8 mouse cellular contexts compared by ENCODE assay signal in the genomic region with DNA sequence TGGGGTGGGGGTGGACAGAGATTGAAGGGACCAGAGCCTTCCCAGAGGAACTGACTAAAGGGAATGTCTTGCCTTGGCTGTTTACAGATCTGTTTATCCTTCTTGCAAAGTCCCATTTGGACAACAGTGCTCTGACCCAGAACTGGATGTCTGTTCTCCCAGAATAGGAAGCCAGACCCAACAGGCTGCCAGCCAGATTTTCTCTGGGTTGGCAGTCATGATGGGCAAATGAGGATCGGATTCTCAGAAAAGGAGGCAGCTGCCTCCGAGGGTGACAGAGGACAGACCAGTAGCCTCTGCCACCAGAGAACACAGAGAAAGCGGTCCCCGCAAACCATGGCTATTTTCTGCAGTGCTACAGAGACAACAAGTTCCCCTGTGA. TPM values are rescaled to one million over a fixed set of nuclear protein-coding genes. Genes with fewer than 3 reads are reported as not detected.
DNase-seq lines count a peak whose midpoint lies in the region; ATAC-seq and TF ChIP-seq lines count a peak whose summit lies in the region.

No protein-coding gene starts in this region.

- DNase-seq in kidney, postnatal 4 days, result no peak
- peak; percentile 87 for DNase-seq in brain, adult 2 months (ENCODE audit: low read depth, low spot score)
- DNase-seq in liver, postnatal 0 days, result no peak
- DNase-seq in skeletal muscle tissue, adult 2 months (ENCODE audit: low read depth, low spot score), result peak; percentile 76
- no peak for DNase-seq in ovary, postnatal 10 days (ENCODE audit: low spot score)

- peak overlapping the region; percentile 69 for H3K9ac ChIP-seq in kidney, embryonic 15.5 days
- peak overlapping the region; percentile 35 for H3K9ac ChIP-seq in forebrain, embryonic 16.5 days (replicated peaks; ENCODE audit: low read depth, low read length)
- peak overlapping the region; percentile 56 for H3K9ac ChIP-seq in hindbrain, embryonic 16.5 days (ENCODE audit: low read depth, low read length)
- H3K9ac ChIP-seq in liver, postnatal 0 days (replicated peaks), result peak overlapping the region; percentile 61

- peak overlapping the region; percentile 65 for H3K4me3 ChIP-seq in kidney, embryonic 15.5 days (replicated peaks)
- H3K4me3 ChIP-seq in forebrain, embryonic 16.5 days (replicated peaks; ENCODE audit: low read length), result peak overlapping the region; percentile 22
- peak overlapping the region; percentile 41 for H3K4me3 ChIP-seq in hindbrain, embryonic 16.5 days (ENCODE audit: low read length)
- H3K4me3 ChIP-seq in liver, postnatal 0 days (ENCODE audit: low read depth, low read length), result peak overlapping the region; percentile 43

- no peak for TF ChIP-seq CTCF in liver, postnatal 0 days (IDR thresholded peaks at IDR 0.05; ENCODE audit: low read depth)

- no peak for TF ChIP-seq EP300 in liver, postnatal 0 days (IDR thresholded peaks at IDR 0.05; ENCODE audit: low read depth)

- 2% methylated on average over 4 of the region's 4 CpGs for WGBS in kidney, embryonic 15.5 days
- WGBS in forebrain, embryonic 16.5 days, result 4% methylated on average over 4 of the region's 4 CpGs
- WGBS in hindbrain, embryonic 16.5 days, result 7% methylated on average over 4 of the region's 4 CpGs
- WGBS in liver, postnatal 0 days (ENCODE audit: insufficient replicate concordance), result 31% methylated on average over 4 of the region's 4 CpGs

- H3K36me3 ChIP-seq in kidney, embryonic 15.5 days, result no peaks in the 10 kb centered on the region
- no peaks in the 10 kb centered on the region for H3K36me3 ChIP-seq in forebrain, embryonic 16.5 days (ENCODE audit: control insufficient read depth, insufficient read depth)
- no peaks in the 10 kb centered on the region for H3K36me3 ChIP-seq in hindbrain, embryonic 16.5 days (ENCODE audit: control insufficient read depth, insufficient read depth, low read length)
- H3K36me3 ChIP-seq in liver, postnatal 0 days (replicated peaks; ENCODE audit: insufficient read depth, low read length), result no peaks in the 10 kb centered on the region

- H3K9me3 ChIP-seq in kidney, embryonic 15.5 days (replicated peaks), result no peaks in the 10 kb centered on the region
- H3K9me3 ChIP-seq in forebrain, embryonic 16.5 days (ENCODE audit: control insufficient read depth, low read length), result no peaks in the 10 kb centered on the region
- H3K9me3 ChIP-seq in hindbrain, embryonic 16.5 days (ENCODE audit: control insufficient read depth, low read length), result no peaks in the 10 kb centered on the region
- no peaks in the 10 kb centered on the region for H3K9me3 ChIP-seq in liver, postnatal 0 days (ENCODE audit: low read length)

- peak overlapping the region; percentile 73 for H3K4me2 ChIP-seq in kidney, embryonic 15.5 days
- H3K4me2 ChIP-seq in forebrain, embryonic 16.5 days (ENCODE audit: low read length), result peak overlapping the region; percentile 43
- peak overlapping the region; percentile 59 for H3K4me2 ChIP-seq in hindbrain, embryonic 16.5 days (ENCODE audit: low read length)
- H3K4me2 ChIP-seq in liver, postnatal 0 days (ENCODE audit: low read depth, low read length), result peak overlapping the region; percentile 64

- peak overlapping the region; percentile 95 for H3K27ac ChIP-seq in kidney, embryonic 15.5 days
- H3K27ac ChIP-seq in forebrain, embryonic 16.5 days (ENCODE audit: low read length), result peak overlapping the region; percentile 53; the same call in 1 of the 2 replicates
- peak overlapping the region; percentile 73 for H3K27ac ChIP-seq in hindbrain, embryonic 16.5 days (ENCODE audit: low read depth, low read length)
- peak overlapping the region; percentile 63 for H3K27ac ChIP-seq in liver, postnatal 0 days (ENCODE audit: low read depth)

- no peak; the same call in 1 of the 2 replicates for ATAC-seq in kidney, embryonic 15.5 days (replicated peaks; ENCODE audit: low FRiP score)
- ATAC-seq in forebrain, embryonic 16.5 days, result no peak
- no peak for ATAC-seq in hindbrain, embryonic 16.5 days
- no peak for ATAC-seq in liver, postnatal 0 days

- H3K4me1 ChIP-seq in kidney, embryonic 15.5 days, result peaks cover 80% of the 10 kb centered on the region
- peaks cover 34% of the 10 kb centered on the region for H3K4me1 ChIP-seq in forebrain, embryonic 16.5 days (replicated peaks; ENCODE audit: control insufficient read depth, insufficient read depth, low read length)
- H3K4me1 ChIP-seq in hindbrain, embryonic 16.5 days (ENCODE audit: control insufficient read depth, insufficient read depth, low read depth, low read length), result peaks cover 21% of the 10 kb centered on the region
- H3K4me1 ChIP-seq in liver, postnatal 0 days (ENCODE audit: insufficient read depth), result peaks cover 2% of the 10 kb centered on the region; the same call in 1 of the 2 replicates

- H3K27me3 ChIP-seq in kidney, embryonic 15.5 days, result no peaks in the 10 kb centered on the region
- no peaks in the 10 kb centered on the region for H3K27me3 ChIP-seq in forebrain, embryonic 16.5 days (replicated peaks; ENCODE audit: control insufficient read depth, insufficient read depth, low read length)
- H3K27me3 ChIP-seq in hindbrain, embryonic 16.5 days (replicated peaks; ENCODE audit: control insufficient read depth, insufficient read depth, low read length), result no peaks in the 10 kb centered on the region
- no peaks in the 10 kb centered on the region for H3K27me3 ChIP-seq in liver, postnatal 0 days (ENCODE audit: insufficient read depth, low read length)

RNA-seq across cellular contexts. Expression of gene Sparc, which starts 3.7 kb away (rescaled TPM):
- 1,364 and 1,510 TPM in 2 replicates for polyA plus RNA-seq in kidney, embryonic 15.5 days (2015; fragmentation: Nextera tagmentation; extraction: Ambion mirVana)
- polyA plus RNA-seq in forebrain, embryonic 16.5 days (2015; fragmentation: Nextera tagmentation; extraction: Ambion mirVana), result 316 and 452 TPM in 2 replicates
- 616 and 724 TPM in 2 replicates for polyA plus RNA-seq in hindbrain, embryonic 16.5 days (2015; fragmentation: Nextera tagmentation; extraction: Ambion mirVana)
- 258 and 272 TPM in 2 replicates for polyA plus RNA-seq in liver, postnatal 0 days (2015; fragmentation: Nextera tagmentation; extraction: Ambion mirVana)

RNA-seq across cellular contexts. Expression of gene Atox1, which starts 41.8 kb away (rescaled TPM):
- 402 and 413 TPM in 2 replicates for polyA plus RNA-seq in kidney, embryonic 15.5 days (2015; fragmentation: Nextera tagmentation; extraction: Ambion mirVana)
- 218 and 221 TPM in 2 replicates for polyA plus RNA-seq in forebrain, embryonic 16.5 days (2015; fragmentation: Nextera tagmentation; extraction: Ambion mirVana)
- polyA plus RNA-seq in hindbrain, embryonic 16.5 days (2015; fragmentation: Nextera tagmentation; extraction: Ambion mirVana), result 251 and 264 TPM in 2 replicates
- polyA plus RNA-seq in liver, postnatal 0 days (2015; fragmentation: Nextera tagmentation; extraction: Ambion mirVana), result 261 and 271 TPM in 2 replicates

RNA-seq across cellular contexts. Expression of gene G3bp1, which starts 50.2 kb away (rescaled TPM):
- polyA plus RNA-seq in kidney, embryonic 15.5 days (2015; fragmentation: Nextera tagmentation; extraction: Ambion mirVana), result 199 and 203 TPM in 2 replicates
- polyA plus RNA-seq in forebrain, embryonic 16.5 days (2015; fragmentation: Nextera tagmentation; extraction: Ambion mirVana), result 144 and 158 TPM in 2 replicates
- 86.6 and 101 TPM in 2 replicates for polyA plus RNA-seq in hindbrain, embryonic 16.5 days (2015; fragmentation: Nextera tagmentation; extraction: Ambion mirVana)
- 34.2 and 36.8 TPM in 2 replicates for polyA plus RNA-seq in liver, postnatal 0 days (2015; fragmentation: Nextera tagmentation; extraction: Ambion mirVana)

Comparison
In these comparisons a context has a peak if more than half of its experiments do, and no peak if none do; other contexts are left out.
1. DNase-seq: peak in brain, adult 2 months (single experiment) and skeletal muscle tissue, adult 2 months (single experiment); none in kidney, postnatal 4 days (0 of 2), liver, postnatal 0 days (single experiment) and ovary, postnatal 10 days (single experiment).
2. Peak in every context shown above with its lines, with median percentiles within 50 percentile points of each other: H3K27ac ChIP-seq, H3K4me2 ChIP-seq, H3K4me3 ChIP-seq and H3K9ac ChIP-seq.